Mouse (Mus musculus): ENCODE measurements around the gene Tmem184b.

Tmem184b gene

DNA sequence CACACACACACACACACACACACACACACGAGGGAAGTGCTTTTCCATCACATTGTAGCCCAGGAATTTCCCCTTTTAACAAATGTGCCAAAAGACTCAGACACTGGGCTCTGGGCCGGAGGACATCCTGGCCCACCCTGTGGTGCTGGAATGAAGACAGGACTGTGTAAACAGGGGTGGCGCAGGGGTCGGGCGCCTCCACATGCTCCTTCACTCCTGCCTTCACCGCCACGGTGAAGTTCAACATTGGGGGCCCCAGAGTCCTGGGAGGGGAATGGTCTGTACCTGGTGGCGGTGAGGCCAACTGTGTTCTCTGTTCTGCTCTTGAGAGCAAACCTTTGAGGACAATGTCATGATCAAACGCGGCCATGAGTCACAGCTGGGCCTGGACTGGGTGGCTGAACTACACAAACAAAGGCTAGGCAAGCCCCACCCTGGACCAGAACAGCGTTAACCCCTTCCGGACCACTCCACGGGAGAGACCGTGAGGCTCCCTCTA, 35.0 kb downstream of the Tmem184b start:
- DNase-seq (ENCODE audit: inconsistent ontology term), result peak; percentile 84

- DNase-seq (ENCODE audit: inconsistent ontology term), result no peak
Measured at GRCm38 (mm10) chr15:79366402-79366801, 37.0 kb downstream of the Tmem184b start.

GRCm38 (mm10) chr15:79365068-79365467, 38.3 kb downstream of the Tmem184b start:
- DNase-seq (ENCODE audit: inconsistent ontology term), result no peak

DNA sequence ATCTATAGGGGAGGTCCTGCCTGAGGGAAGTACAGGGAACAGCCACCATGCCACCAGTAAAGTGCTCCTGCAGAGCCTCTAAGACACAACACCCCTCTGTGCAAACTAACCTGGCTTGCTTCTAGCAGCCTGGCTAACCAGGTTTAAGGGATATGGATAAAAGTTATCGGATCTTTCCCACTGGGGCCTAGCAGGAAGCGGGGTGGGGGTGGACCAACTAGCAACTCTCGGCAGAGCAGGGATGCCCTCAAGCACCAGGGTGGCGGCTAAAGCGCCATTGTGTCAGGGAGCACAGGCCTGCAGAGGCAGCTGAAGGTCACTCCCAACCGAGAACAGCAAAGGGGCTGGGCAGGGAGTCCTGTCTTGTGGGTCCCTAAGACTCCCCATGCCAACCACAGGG, 39.2 kb downstream of the Tmem184b start:
- DNase-seq (ENCODE audit: inconsistent ontology term), result no peak

DNA sequence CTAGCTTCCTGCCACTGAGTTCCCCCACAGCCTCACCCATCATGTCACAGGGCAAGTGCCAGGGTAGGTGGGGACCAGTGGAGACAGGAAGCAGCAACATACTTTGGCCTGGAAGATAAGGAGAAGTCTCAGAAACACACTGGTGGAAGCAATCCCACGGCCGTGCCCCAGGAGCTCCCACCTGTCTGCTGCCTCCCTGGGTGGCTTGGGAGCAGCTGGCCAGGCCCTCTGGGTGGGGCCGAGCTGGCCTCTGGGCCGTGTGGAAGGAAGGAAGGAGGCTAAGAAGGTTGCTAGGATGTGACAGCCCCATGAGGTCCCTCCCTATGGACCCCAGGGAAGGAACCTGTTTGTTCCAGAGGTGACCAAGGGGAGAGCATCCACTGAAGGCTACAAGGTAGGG, 42.3 kb downstream of the Tmem184b start:
- DNase-seq (ENCODE audit: inconsistent ontology term), result no peak

- DNase-seq (ENCODE audit: inconsistent ontology term), result no peak
Measured at GRCm38 (mm10) chr15:79360371-79360770, 43.0 kb downstream of the Tmem184b start.

- peak; percentile 79 for DNase-seq (ENCODE audit: inconsistent ontology term)
Measured at GRCm38 (mm10) chr15:79359954-79360353, 43.4 kb downstream of the Tmem184b start.

DNA sequence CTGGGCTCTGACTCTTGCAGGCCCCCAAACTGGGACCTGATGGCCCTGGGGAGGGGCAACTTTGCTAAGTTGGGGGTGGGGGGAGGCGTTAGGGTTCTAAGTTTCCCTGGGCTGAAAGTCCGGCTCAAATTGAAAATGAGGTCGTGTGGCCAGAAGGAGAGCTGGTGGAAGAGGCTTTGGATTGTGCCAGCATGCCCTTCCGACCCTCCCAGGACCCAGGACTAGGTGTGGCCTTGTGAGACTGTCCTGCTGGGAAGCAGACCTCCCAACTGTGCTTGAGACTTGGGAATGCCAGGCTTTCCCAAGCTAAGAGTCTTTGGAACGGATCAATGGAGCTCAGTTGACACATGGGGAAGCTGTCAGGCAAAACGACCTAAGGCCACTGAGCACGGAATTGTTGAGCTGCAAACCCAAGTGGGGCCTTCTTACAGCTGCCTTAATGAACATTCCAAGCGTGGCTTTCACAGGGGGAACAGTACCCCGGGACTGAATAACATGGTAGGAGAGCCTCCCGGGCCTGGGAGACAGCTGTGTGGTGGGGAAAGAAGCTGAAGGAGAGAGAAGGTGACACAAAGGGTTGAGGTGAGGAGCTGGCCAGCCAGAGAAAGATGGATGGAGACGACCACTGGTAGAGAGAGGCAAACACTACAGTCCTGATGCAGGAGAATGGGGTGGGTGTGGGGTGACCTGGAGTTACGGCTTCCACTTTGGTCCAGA, 45.2 kb downstream of the Tmem184b start:
- DNase-seq (ENCODE audit: inconsistent ontology term), result peak; percentile 55

DNA sequence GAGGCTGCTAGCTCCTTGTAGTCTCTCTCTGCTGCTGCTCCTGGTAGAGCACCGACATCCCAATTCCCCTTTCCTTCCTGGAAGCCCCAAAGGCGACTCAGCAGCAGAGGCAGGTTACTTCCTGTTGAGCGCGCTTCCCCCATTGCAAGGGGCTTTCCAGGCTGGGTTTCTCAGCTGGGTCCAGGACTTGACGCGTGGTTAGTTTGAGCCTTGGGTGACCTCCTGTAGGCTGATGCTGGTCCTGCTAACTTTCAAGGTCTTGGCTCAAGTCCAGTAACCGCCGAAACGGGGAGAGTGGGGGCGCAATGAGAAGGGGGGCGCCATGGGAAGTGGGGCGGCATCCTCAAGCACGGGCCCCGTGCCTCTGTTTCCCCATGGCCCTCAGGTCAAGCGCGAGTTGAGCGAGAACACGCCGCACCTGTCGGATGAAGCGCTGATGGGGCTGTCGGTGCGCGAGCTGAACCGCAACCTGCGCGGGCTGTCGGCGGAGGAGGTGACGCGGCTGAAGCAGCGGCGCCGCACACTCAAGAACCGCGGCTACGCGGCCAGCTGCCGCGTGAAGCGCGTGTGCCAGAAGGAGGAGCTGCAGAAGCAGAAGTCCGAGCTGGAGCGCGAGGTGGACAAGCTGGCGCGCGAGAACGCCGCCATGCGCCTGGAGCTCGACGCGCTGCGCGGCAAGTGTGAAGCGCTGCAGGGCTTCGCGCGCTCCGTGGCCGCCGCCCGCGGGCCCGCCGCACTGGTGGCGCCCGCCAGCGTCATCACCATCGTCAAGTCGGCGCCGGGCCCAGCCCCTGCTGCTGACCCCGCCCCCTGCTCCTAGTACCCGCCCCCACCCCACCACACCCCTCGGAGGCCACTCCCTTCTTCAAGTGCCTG, 46.1 kb downstream of the Tmem184b start:
- peak; percentile 83 for DNase-seq (ENCODE audit: inconsistent ontology term)

DNA sequence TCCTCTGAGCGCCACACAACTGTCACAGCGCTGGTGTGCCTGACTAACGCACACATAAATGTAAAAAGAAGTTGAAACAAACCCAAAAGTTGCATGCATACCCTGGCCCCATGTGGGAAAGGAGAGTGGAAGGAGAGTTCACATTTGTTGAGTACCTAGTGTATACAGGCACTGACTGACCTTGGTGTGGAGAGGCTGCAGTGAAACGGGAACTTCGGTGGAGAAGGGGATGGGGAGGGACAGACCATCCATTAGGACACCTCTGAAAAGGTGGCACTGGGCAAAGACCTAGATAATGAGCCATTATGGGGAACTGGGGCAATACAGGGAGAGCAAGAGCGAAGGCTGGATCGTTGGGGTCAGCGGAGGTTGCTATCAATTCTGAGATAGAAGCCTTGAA, 46.9 kb downstream of the Tmem184b start:
- DNase-seq (ENCODE audit: inconsistent ontology term), result no peak

DNA sequence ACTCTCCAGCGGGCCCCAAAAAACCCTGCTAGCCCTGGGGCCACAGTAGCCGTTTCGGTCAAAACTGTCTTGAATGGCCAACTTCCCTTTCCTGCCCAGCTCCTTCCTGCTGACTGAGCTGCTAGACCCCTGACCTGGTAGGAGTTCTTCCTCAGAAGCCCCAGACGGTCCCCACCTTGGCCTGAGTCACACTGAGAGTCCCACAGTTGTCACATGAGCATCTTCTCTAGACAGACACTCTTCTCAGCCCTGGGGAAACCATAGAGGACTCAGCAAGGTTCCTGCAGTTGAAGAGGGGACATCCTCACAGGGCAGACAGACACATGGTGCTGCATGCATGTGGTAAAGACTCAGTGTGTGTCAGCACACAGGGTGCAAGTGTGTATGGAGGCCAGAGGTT, 48.8 kb downstream of the Tmem184b start:
- DNase-seq (ENCODE audit: inconsistent ontology term), result no peak

GRCm38 (mm10) chr15:79353690-79354305, 49.6 kb downstream of the Tmem184b start:
- no peak for DNase-seq (ENCODE audit: inconsistent ontology term)

- DNase-seq (ENCODE audit: inconsistent ontology term), result no peak
Measured at GRCm38 (mm10) chr15:79352479-79352878, 50.9 kb downstream of the Tmem184b start.

- DNase-seq (ENCODE audit: inconsistent ontology term), result peak; percentile 88
Measured at GRCm38 (mm10) chr15:79351331-79351767, 52.0 kb downstream of the Tmem184b start.

DNA sequence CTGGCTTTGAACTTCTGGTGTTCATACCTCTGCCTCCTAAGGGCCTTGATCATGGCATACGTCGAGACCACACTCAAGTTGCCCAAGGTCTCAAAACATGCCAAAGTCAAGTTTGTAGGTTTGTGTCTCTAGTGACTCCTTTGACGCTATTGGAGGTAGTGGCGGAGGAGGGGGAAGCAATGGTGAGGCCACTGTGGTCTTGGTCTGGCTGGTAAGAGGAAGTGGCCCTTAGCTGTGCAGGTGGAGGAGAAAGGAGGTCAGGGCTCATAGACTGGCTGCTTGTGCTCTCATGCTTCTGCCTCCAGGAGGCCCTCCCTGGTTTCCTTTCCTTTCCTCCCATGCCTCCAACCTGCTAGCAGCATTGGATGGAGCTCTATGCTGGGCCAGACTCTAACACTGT, 52.5 kb downstream of the Tmem184b start:
- no peak for DNase-seq (ENCODE audit: inconsistent ontology term)

DNA sequence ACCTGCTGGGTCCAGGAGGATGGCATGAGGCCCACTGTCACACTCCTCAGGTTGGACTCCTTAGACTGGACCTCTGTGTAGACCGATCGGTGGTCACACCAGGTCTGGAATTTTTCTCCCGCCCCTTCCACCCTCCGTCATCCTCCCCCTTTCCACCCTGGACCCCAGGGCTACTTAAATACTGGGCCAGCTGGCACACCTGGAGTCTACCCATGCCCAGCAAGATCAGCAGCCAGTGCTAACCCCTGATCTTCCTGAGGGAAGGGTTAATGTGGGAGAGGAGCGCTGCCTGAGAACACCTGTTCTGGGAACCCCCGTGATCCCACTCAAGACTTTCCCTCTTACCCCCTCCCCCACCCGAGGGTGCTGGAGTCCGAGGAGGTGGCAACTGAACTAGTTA, 54.7 kb downstream of the Tmem184b start:
- no peak for DNase-seq (ENCODE audit: inconsistent ontology term)

- peak; percentile 89 for DNase-seq (ENCODE audit: inconsistent ontology term)
Measured at GRCm38 (mm10) chr15:79347845-79348506, 55.4 kb downstream of the Tmem184b start.

GRCm38 (mm10) chr15:79347165-79347844, 56.1 kb downstream of the Tmem184b start:
- DNase-seq (ENCODE audit: inconsistent ontology term), result peak; percentile 98

GRCm38 (mm10) chr15:79346051-79346793, 57.1 kb downstream of the Tmem184b start, which contains the start of gene Maff:
Maff (plus strand) TSS chr15:79346621.
- DNase-seq (ENCODE audit: inconsistent ontology term), result no peak

GRCm38 (mm10) chr15:79344627-79345026, 58.7 kb downstream of the Tmem184b start:
- no peak for DNase-seq (ENCODE audit: inconsistent ontology term)
